8 mouse cellular contexts compared by ENCODE assay signal in the genomic region with DNA sequence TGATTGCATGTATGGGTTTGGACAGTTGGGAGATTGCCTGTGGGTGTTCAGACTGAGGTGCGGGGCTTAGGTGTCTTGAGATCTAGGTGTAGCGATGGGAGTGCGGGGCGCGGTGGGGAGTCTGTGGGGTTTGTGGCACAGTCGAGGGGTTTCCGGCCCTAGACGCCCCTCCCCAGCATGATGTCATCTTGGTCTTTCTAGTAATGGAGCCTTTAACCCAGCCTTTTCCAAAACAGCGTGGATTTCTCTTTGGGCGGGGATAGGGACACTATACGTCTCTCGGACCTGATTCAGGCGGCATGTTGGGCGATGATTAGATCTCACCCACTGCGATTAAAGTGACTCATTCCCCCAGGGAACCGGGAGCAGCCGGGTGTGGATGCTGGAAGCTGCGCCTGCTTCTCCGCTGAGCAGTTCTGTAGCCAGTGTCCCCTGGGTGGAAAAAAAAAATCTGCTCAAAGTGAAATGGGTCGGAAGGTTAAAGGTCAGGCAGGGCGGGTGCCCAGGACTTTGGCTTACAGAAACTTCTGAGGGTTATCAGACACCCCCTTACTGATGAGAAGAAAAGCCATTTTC. TPM values are rescaled to one million over a fixed set of nuclear protein-coding genes. Genes with fewer than 3 reads are reported as not detected.
DNase-seq lines count a peak whose midpoint lies in the region; ATAC-seq and TF ChIP-seq lines count a peak whose summit lies in the region.

No protein-coding gene starts in this region.

- TF ChIP-seq CTCF in E14TG2a.4 (conservative IDR thresholded peaks at IDR 0.05; ENCODE audit: low read length) = no peak

- H3K9ac ChIP-seq in forebrain, embryonic 11.5 days (ENCODE audit: low read length) = peak overlapping the region; percentile 97
- H3K9ac ChIP-seq in heart, embryonic 15.5 days = peak overlapping the region; percentile 99
- peak overlapping the region; percentile 99 for H3K9ac ChIP-seq in liver, embryonic 15.5 days

- H3K4me3 ChIP-seq in E14TG2a.4 (replicated peaks; ENCODE audit: low read length) = peak overlapping the region; percentile 95
- peak overlapping the region; percentile 96 for H3K4me3 ChIP-seq in forebrain, embryonic 11.5 days (ENCODE audit: low read depth, low read length)
- H3K4me3 ChIP-seq in heart, embryonic 15.5 days = peak overlapping the region; percentile 99
- peak overlapping the region; percentile 95 for H3K4me3 ChIP-seq in liver, embryonic 15.5 days (replicated peaks)

- peak; percentile 83 for DNase-seq in brain, adult 2 months (ENCODE audit: low read depth, low spot score)
- peak; percentile 61 for DNase-seq in forebrain, embryonic 11.5 days (ENCODE audit: low spot score)
- DNase-seq in kidney, postnatal 10 days = peak; percentile 71
- DNase-seq in ovary, postnatal 14 days (ENCODE audit: low spot score) = peak; percentile 11
- peak; percentile 67 for DNase-seq in thymus, postnatal 4 days

- peak overlapping the region; percentile 85 for H3K4me2 ChIP-seq in forebrain, embryonic 11.5 days (ENCODE audit: low read depth, low read length, severe bottlenecking)
- peak overlapping the region; percentile 86 for H3K4me2 ChIP-seq in heart, embryonic 15.5 days
- H3K4me2 ChIP-seq in liver, embryonic 15.5 days = peak overlapping the region; percentile 92

- peaks cover 52% of the 10 kb centered on the region for H3K4me1 ChIP-seq in E14TG2a.4 (replicated peaks; ENCODE audit: low read depth, low read length)
- peaks cover 2% of the 10 kb centered on the region; the same call in 1 of the 2 replicates for H3K4me1 ChIP-seq in forebrain, embryonic 11.5 days (replicated peaks; ENCODE audit: control insufficient read depth, insufficient read depth, low read length)
- H3K4me1 ChIP-seq in heart, embryonic 15.5 days (replicated peaks) = peaks cover 32% of the 10 kb centered on the region
- peaks cover 85% of the 10 kb centered on the region for H3K4me1 ChIP-seq in liver, embryonic 15.5 days (replicated peaks)

- H3K27ac ChIP-seq in forebrain, embryonic 11.5 days (ENCODE audit: low read depth, low read length) = no peak overlapping the region
- peak overlapping the region; percentile 86 for H3K27ac ChIP-seq in heart, embryonic 15.5 days
- H3K27ac ChIP-seq in liver, embryonic 15.5 days (replicated peaks) = peak overlapping the region; percentile 98

- H3K9me3 ChIP-seq in E14TG2a.4 (ENCODE audit: low read length) = no peaks in the 10 kb centered on the region
- H3K9me3 ChIP-seq in forebrain, embryonic 11.5 days (ENCODE audit: control insufficient read depth, low read length) = no peaks in the 10 kb centered on the region
- no peaks in the 10 kb centered on the region for H3K9me3 ChIP-seq in heart, embryonic 15.5 days (replicated peaks)
- no peaks in the 10 kb centered on the region for H3K9me3 ChIP-seq in liver, embryonic 15.5 days (replicated peaks)

- ATAC-seq in forebrain, embryonic 11.5 days (replicated peaks; ENCODE audit: low FRiP score) = peak; percentile 1
- 0 out of 2 replicates have a peak, but pooled peaks have one; percentile 3 for ATAC-seq in heart, embryonic 15.5 days (replicated peaks; ENCODE audit: insufficient number of reproducible peaks, insufficient read depth, low FRiP score, low read depth)
- no peak for ATAC-seq in liver, embryonic 15.5 days (ENCODE audit: insufficient read depth)

- H3K27me3 ChIP-seq in E14TG2a.4 (ENCODE audit: insufficient read depth, low read length) = peaks cover 3% of the 10 kb centered on the region; the same call in 1 of the 2 replicates
- H3K27me3 ChIP-seq in forebrain, embryonic 11.5 days (ENCODE audit: control insufficient read depth, insufficient read depth, low read length) = no peaks in the 10 kb centered on the region
- H3K27me3 ChIP-seq in heart, embryonic 15.5 days = no peaks in the 10 kb centered on the region
- no peaks in the 10 kb centered on the region for H3K27me3 ChIP-seq in liver, embryonic 15.5 days

- 2% methylated on average over 21 of the region's 21 CpGs for WGBS in forebrain, embryonic 11.5 days
- 1% methylated on average over 21 of the region's 21 CpGs for WGBS in heart, embryonic 15.5 days
- WGBS in liver, embryonic 15.5 days (ENCODE audit: insufficient replicate concordance) = 3% methylated on average over 21 of the region's 21 CpGs

- peaks cover 25% of the 10 kb centered on the region for H3K36me3 ChIP-seq in E14TG2a.4 (ENCODE audit: insufficient read depth, low read length)
- H3K36me3 ChIP-seq in forebrain, embryonic 11.5 days (ENCODE audit: control insufficient read depth, insufficient read depth, low read length) = no peaks in the 10 kb centered on the region
- no peaks in the 10 kb centered on the region for H3K36me3 ChIP-seq in heart, embryonic 15.5 days
- peaks cover 30% of the 10 kb centered on the region for H3K36me3 ChIP-seq in liver, embryonic 15.5 days (replicated peaks)

RNA-seq across cellular contexts. Expression of a gene that starts 1.0 kb away (rescaled TPM):
- 104 and 106 TPM in 2 replicates for polyA plus RNA-seq in forebrain, embryonic 11.5 days (2014; fragmentation: Nextera tagmentation; extraction: Ambion mirVana)
- 43.6 and 59.0 TPM in 2 replicates for polyA plus RNA-seq in heart, embryonic 15.5 days (2015; fragmentation: Nextera tagmentation; extraction: Ambion mirVana)
- polyA plus RNA-seq in liver, embryonic 15.5 days (2015; fragmentation: Nextera tagmentation; extraction: Ambion mirVana) = 67.6 and 73.8 TPM in 2 replicates

RNA-seq across cellular contexts. Expression of a gene that starts 23.3 kb away (rescaled TPM):
- polyA plus RNA-seq in forebrain, embryonic 11.5 days (2014; fragmentation: Nextera tagmentation; extraction: Ambion mirVana) = 22.9 and 26.5 TPM in 2 replicates
- 27.2 and 38.7 TPM in 2 replicates for polyA plus RNA-seq in heart, embryonic 15.5 days (2015; fragmentation: Nextera tagmentation; extraction: Ambion mirVana)
- 25.2 and 27.9 TPM in 2 replicates for polyA plus RNA-seq in liver, embryonic 15.5 days (2015; fragmentation: Nextera tagmentation; extraction: Ambion mirVana)

Comparison
In these comparisons a context has a peak if more than half of its experiments do, and no peak if none do; other contexts are left out.
1. DNase-seq: peak in every context shown above with its lines; median percentile 83 in brain, adult 2 months; 71 in kidney, postnatal 10 days; 67 in thymus, postnatal 4 days; 61 in forebrain, embryonic 11.5 days; 11 in ovary, postnatal 14 days.